Mouse (Mus musculus) inflammation-experienced regulatory T-cells, adult 6 months (primary cell): ENCODE data around the gene Ttc39b. TPM values are rescaled to one million over a fixed set of nuclear protein-coding genes. Genes with fewer than 3 reads are reported as not detected.

Experiments used
- ATAC-seq: one replicate; pipeline ENCODE4 v1.8.0; 2017
- polyA plus RNA-seq, 3 experiments: library from polyadenylated mRNA; unstranded; fragments of 100-300 nt; shearing (Covaris generic); gene quantifications; one replicate each; pipeline ENCODE4 v1.2.1; 2017

Ttc39b gene
- polyA plus RNA-seq, 3 experiments from 2014 or later = 108 to 137 (median 120) TPM

DNA sequence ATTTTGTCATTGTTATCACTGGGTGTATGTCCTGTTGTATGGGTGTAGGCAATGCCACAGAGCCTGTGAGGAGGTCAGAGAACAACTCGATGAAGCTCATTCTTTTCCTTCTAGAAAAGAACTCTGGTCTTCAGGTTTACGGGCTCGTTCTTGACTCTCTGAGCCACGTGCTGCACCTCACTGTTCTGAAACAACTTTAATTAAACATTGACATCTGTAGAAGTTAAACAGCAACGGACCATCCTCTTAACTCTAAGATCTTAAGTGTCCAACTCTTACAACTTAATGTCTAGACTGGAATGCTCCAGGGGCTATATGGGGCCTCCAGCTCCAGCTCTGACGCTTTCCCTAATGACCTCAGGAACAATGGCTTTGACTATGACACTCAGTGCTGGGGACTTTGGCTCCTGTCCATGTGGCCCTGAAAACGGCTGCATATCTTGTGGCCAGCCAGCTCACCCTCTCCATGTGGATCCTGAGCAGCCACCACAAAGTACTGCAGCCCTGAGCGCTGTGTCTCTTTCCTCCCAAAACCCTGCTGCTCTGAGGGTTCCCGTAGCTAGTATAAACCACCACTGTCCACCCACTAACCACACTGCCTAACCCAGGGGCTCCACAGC, 95.3 kb downstream of the Ttc39b start:
- ATAC-seq = no peak

DNA sequence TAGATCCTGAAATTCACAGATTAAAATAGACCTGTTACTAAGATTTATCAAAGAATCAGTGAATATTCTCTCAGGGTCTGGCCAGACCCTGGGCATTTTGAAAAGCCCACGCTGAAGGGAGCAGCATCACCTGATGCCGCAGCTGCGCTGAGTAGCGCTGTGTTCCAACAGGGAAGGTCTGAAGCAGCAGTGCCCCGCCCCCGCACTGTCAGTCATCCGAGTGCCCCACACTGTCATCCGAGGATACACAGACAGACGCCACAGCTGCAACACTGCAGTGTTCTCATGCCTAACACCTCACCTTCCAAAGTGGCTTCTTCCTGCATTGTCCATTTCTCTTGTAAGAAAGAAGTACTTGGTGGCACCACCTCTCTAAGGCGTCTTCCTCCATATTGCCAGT, 96.0 kb downstream of the Ttc39b start:
- no peak for ATAC-seq

DNA sequence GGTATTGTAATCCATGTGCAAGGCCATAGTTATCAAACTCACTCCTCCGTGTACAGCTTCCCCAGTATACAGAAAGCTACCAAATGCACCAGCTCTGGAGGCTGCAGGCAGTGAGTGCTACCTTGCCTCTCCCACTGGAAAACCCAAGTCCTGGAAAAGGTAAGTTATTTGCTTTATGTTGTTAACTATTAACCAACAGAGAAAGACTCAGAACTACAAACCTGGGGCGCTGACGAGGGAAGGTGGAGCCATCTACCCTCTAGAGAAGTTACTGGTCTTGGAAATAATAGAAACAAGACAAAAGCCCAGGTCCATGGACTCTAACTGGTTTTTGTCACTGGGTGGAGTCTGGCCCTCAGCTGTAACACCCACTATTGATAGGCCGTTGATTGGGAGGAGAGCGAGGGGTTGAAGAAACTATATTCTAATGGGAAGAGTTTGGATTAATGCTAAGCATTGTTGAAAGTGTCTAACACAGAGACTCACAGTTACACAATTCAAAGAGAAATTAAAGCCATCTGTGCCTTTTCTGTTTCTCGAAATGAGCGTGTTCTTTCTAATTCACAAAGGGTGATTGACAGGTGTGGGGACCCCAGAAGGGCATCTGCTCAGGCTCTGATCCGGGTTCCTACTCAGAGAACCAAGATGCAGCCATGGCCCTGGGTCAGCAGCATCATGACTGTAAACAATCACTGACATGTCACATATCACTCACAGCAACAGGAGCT, 98.3 kb downstream of the Ttc39b start:
- ATAC-seq = no peak

DNA sequence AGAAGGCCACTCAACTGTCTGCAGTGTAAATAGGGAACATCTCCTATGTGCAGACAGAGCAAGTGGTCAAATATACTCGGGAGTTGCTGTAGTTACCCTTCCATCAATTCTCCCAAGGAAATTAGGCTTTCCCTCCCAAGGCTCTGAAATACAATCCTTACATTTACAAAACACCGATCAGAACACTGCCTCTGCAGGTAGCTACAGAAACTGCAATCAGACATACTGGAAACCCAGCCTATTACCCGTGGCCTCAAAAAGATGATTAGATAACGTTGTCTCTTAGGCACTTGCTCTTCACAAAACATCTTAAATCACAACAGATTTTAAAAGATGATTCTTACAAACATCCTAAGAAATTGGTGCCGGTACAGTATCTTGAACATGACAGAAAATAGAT, 99.8 kb downstream of the Ttc39b start:
- ATAC-seq = peak; percentile 59

DNA sequence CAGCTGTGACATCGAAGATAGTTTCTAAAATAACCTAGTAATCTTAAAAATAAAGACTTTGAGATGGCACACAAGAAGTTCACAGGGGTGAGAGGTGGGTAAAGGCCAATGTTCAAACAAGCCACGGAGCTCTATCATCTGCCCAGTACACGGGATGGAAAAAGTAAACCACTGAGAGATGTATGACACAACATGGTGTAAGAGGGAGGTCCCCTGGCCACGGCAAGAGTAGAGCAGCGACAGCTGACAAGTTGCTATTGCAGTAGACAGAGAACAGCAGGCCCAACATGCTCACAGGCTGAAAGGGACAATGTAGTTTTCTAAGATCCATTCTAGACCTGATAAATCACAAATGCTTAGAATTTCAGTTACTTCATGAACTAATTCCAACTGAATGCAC, 100.9 kb downstream of the Ttc39b start:
- ATAC-seq = peak; percentile 46

DNA sequence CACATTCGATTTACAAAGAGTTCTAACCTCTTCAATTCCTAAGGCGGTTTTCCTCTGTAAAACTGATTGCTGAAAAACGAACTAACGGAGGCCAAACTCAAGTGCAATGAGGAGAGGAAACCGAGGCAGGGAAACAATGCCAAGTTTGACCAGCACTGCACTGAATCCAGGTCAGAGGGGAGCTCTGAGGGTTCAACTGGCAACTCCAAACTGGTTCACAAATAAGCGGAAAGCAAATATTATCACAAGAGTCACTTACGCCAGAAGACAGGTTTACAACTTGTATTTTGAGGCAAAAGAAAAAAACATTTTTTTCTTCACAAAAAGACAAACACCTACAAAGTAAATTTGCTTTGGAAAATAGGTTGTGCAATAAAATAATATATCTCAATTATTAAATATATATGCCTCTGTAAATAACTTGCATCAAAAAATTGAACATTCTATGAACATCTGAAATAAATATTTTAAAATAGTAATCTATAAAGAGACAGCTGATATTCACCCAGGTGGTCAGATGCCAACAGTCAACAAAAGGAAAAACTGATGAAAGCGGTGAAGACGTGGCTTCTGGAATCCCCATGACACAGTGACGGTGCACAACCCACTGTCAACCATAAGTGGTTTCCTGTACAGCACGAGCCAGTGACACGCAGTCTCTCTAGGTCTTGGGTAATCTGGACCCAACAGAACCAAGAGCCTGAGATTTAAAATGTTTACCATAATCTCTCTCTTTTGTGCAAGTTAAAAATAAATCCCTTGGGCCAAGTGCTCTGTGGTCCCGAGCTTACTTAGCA, 103.1 kb downstream of the Ttc39b start:
- no peak for ATAC-seq

DNA sequence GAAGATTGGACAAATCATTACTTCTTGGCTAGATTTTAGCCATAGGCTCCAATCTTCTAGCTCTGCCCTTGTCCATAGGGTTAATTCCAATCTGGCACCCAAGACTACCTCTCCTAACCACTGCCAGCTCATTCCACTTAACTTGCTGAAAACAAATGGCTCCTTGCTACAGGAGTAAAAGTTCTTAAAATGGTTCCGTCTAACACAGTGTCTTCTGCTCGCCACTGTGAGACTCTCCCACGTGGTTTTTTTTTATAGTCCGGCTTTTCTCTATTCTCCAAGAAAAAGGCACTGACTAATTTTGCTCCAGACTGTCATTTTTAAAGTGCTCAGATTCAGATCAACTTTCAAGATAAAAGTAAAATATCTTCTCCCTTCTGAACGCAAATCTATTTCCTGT, 104.8 kb downstream of the Ttc39b start:
- ATAC-seq = no peak

DNA sequence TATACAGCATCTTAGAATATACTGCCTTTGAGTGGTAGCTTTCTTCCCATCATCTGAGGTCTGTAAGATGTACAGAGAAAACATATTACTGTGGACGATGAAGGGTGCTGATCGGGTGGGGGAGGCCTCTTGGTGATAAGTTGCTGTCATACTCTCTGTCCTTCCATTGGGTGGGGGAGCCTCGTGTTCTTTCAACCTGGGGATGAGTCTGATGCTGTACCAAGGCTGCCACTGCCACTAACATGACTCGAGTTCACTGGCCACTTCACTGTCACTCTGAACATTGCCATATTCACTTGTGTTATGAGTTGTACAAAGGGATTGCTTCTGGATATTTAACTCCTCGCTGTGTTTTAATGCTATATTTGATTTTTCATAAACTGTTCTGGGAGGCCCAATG, 106.9 kb downstream of the Ttc39b start:
- ATAC-seq = no peak

DNA sequence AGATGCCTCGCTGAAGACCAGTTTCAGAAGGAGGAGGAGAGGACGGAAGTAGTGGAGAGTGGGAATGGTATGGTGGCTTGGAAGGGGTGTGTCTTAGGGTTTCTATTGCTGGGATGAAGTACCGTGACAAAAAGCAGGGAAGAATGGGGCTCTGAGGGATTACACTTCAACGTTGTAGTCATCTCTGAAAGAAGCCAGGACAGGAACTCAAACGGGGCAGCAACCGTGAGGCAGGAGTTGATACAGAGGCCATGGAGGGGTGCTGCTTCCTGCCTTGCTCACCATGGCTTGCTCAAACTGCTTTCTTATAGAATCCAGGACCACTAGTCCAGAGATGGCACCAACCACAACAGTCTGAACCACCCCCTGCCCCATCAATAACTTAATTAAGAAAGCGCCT, 107.7 kb downstream of the Ttc39b start:
- no peak for ATAC-seq

DNA sequence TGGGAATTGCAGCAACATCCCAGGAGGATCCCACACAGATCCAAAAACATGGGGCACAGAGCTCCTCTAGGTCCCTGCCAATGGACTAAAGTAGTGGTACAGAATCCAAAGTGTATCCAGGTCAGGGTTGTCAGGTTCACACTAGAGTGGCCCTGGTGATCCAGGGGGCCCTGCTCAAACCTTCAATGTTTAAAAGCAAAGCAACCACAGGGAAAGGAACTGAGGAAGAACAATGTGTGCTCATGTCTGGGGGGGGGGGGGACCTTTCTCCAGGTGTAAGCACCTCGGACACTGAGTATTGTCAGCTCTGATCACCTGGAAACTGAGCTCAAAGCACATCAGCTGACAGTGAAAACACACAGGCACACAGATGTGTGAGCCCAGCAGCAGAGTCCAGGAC, 108.3 kb downstream of the Ttc39b start:
- ATAC-seq = no peak

DNA sequence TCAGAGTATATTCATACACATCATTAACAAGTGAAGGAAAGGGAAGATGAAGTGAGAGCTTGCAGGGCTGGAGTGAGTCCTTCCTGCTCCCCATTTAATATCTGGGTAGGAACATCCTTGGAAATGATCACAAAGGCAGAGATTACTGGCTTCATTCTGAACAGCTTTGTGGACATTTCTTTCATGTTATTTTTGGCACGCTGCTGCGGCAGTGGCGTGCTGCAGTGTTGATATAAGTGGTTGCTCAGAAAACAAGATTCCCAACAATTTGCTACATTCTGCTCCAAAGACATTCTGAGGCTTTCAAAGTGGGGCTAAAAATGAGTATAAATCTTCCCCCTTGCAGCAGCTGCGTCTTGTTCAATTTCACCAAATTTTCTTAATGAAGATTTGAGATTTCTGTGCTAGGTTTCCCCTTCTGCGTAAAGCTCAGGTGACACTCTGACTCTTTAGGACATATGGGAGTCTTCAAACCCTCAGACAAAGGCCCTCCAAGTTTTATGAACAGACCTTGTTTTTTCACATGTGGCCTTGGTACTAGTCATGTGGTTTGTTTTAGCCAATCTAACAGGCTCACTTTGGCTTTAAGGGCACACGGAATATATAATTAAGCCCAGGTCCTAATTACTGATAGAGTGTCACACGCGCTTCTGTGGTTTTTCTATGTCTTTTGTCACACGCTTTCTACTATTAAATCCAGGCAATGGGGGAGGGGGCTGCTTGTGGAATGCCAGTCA, 109.1 kb downstream of the Ttc39b start:
- no peak for ATAC-seq

DNA sequence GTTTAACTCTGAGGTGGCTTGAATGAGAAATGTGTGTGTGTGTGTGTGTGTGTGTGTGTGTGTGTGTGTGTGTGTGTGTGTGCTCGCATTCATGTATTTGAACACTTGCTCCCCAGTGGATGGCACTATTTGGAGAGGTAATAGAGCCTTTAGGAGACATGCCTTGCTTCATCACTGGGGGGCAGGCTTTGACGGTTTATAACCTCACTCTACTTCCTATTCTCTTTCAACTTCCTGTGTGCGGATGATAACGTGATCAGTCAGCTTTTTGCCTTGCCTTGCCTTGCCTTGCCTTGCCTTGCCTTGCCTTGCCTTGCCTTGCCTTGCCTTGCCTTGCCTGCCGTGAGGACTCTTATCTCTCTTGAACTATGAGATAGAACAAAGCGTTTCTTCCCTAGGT, 110.3 kb downstream of the Ttc39b start:
- no peak for ATAC-seq

DNA sequence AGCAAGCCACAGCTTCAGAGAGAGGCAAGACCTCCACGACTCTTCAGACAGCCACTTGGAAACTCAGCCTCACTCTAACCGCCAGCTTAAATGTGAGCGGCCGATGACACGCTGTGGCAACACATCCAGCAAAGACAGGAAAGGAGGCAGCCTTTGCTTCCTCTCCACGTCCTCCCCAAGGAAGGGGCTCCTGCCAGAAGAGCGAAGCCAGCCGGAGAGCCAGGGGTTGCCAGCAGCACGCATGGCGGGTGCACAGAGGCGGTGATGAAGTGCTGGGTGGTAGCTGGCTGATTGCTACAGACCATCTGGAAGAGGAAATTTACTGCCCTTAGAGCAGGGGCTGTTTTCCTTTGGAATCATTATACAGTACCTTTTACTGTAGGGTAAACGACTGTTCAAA, 112.3 kb downstream of the Ttc39b start:
- no peak for ATAC-seq

DNA sequence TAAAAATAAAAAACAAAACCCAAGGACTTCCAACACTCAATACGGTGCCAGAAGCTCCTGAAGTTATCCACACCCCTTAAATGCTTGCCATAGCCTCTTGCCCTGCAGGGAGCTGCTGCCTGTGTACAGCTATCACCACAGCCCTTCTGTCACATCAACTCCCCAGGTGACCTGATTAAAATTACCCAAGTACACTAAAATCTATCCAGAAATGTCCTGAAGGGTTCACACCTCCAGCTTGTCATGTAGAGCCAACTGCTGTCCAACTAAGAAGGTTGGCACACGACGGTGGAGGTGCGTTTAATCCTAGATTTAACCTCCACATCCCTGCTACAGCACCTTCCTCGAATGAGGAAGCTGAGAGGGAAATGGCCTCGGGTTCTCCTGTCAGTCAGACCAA, 113.6 kb downstream of the Ttc39b start:
- ATAC-seq = no peak

DNA sequence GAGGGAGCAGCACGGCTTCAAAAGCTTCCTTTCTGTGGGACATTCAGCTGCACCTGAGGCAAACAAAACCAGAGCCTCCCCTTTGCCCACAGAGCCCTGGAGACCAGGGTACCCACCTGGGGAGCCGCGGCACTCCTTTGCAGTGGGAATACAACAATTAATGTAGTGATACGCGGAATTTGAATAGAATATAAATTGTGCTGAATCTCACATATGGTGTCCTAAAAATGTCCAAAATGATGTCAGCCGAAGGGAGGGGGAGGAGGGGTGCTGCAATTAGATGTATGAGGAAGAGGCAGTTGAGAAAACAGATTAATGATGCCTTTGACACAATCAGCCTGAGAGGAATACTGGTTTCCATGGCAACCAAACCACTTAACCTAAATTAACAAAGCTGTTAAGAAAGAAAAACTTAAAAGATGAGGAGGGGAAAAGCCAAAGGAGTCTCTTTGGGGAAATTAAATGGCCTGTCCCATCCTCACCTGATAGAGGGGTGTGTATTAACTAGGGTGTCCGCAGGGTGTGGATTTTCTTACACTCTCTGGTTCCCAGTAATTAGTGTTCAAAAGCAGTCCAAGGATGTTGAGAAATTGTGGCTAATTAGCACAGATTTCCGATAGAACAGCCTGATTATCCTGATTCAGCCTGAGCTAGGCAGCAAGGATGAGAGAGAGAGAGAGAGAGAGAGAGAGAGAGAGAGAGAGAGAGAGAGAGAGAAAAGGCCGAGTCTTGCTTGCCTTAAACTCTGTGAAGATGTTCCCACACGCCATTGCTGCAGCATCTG, 117.1 kb downstream of the Ttc39b start:
- no peak for ATAC-seq

DNA sequence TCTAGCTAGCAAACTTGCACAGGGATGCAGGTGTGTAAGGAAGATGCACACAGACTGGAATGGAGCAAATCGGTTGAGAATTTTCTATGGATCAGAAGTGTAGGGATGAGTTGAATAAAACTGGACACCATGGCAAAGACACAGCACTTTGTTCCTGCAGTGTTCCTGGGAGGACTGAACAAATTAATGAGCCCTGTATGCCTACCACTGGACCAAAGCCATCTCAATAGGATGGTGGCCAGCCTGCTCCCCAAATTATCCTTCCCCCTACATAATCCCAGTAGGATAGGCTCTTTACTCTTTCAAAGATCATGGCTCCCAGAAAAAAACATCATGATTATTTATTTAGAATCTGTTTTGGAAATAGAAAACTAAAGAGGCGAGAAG, 117.6 kb downstream of the Ttc39b start:
- ATAC-seq = no peak

DNA sequence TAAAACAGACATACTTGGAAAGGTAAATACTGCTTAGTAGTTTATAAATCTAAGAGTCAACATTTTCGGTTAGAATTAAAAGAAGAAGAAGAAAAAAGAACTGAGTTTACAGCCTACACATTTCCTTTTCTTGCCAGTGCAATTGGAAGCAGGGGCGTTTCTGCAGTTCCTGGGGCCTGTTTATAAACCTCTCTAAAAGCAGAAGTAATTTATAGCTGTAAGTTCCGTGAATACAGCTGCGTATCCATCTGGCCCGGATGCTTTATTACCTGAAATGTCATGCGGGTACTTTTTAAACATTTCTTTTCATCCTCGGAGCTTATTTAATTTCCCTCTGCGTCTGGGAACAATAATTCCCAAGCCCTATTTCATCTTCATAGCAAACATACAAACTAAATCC, 124.7 kb downstream of the Ttc39b start:
- ATAC-seq = no peak

DNA sequence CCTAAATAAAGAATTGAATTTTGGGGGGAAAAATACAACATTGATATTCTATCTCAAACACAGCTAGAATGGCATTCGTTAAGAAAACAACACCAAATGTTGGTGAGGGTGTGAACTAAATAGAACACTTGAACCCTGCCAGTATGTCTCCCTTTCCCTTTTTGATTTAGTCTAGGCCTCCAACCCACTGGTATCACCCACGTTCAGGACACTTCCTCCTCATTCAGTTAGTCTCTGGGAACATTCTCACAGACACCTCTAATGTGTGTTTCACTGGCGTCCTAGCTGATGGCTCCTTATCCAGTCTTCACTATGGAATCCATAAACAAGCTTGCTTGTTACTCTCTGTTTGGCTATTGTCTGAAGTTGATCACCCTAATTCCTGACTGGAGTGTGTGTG, 125.9 kb downstream of the Ttc39b start:
- ATAC-seq = no peak

DNA sequence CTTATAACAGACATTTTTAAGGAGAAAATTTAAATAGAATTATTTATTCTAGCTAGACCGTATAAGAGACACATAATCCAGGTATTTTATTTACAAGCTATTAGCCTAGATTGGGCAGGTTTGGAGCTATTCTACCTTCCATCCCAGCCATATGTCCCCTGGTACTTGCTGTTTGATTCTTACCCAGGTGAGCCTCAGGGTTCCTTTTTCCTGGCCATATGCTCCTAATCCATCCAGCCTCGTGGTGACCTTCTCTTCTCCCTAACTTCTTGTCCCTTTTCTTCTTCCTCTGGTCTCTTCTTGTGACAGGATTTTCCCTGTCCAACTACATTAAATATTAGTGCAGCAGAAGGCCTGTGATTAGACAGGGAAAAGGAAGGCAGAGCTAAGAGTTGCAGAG, 134.3 kb downstream of the Ttc39b start:
- no peak for ATAC-seq

DNA sequence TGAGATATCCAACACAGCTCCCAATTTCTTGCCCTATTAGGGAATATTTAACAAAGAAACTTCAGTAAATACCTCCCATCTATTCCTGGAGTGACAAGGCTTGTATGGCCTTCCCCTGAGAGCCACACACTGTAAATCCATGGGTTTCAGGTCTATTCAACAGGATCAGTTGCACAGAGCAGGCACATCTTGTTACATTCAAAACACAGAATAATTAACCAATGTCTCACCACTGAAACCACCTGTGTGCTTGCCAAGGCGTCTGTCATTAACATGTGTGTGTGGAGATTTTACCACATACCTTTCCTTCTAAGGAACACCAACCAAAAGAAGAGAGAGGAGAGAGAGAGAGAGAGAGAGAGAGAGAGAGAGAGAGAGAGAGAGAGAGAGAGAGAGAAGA, 136.7 kb downstream of the Ttc39b start:
- ATAC-seq = no peak

DNA sequence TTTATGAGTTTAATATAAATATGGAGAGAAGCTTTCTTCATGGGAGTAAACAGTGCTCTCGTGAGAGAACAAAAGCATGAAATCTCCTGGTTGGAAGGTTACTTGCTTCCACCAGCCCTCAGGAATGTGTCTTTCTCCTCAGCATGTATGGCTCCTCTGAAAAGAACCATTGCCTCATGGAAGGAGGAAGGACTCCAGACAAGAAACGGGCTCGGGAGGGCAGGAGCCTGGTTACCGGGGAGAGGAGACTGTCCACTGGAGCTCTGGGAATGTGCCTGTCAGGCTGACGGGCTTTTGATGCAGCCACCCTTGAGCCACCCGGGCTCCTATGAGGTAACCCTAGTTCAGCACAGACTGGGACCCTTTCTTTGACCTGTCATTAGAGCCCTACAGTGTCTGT, 137.6 kb downstream of the Ttc39b start:
- ATAC-seq = no peak

DNA sequence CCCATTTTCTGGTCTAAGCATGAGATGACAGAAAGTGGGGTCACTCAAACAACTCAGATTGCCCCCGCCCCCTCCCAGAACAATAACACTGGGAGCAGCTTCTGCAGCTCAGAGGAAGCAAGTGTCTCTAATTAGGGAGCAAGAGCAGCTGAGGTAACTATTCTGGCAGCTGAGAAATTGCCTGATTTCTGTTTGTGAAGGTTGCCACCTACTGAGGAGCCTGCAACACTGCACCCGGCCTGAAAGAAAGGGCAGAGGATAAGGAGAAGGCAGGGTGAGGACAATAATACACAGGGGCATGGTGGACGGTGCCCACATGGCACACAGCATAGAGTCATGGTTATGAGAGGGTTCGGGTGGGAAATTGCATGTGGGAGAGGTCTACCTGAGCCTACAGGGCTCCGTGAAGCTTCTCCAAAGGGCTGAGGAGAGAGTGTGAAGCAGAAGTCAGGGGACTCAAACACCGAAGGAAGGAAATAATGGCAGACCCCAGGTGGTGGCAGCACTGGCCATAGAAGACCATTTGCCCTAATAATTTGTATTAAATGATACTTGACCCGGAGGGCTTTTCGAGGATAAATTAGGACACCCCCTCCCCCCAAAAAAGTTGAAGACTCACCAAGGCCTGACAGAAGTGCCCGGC, 140.6 kb downstream of the Ttc39b start:
- ATAC-seq = no peak
